Mouse (Mus musculus) limb, embryonic 14.5 days (tissue): Measurements from ENCODE around the gene Lcn12. TPM values are rescaled to one million over a fixed set of nuclear protein-coding genes. Genes with fewer than 3 reads are reported as not detected.

Experiments
- ATAC-seq: fragments of 200-750 bp; cut with Nextera tagmentation; 2 replicates; pipeline ENCODE4 v1.8.0; 2017; ENCODE audit warnings: low read depth, moderate number of reproducible peaks, moderate TSS enrichment; ENCODE audit not compliant: low FRiP score
- DNase-seq: peaks from one replicate; pipeline ENCODE4 v3.0.0-alpha.2; 2015; ENCODE audit warnings: low spot score
- H3K27ac ChIP-seq: fragments of 300-500 bp; sonication (generic); replicated peaks from 2 replicates; pipeline ENCODE4 v1.5.1; 2014; ENCODE audit warnings: low read depth, mild to moderate bottlenecking, low read length, moderate library complexity, mixed read lengths
- H3K27me3 ChIP-seq: fragments of 300-500 bp; sonication (generic); 2 replicates; pipeline ENCODE4 v1.6.1; 2014; ENCODE audit warnings: low read length, mixed read lengths; ENCODE audit not compliant: control insufficient read depth, insufficient read depth
- H3K36me3 ChIP-seq: fragments of 300-500 bp; sonication (generic); 2 replicates; pipeline ENCODE4 v1.6.1; 2014; ENCODE audit warnings: mild to moderate bottlenecking, low read length, moderate library complexity, mixed read lengths; ENCODE audit not compliant: control insufficient read depth, insufficient read depth
- H3K4me1 ChIP-seq: fragments of 300-500 bp; sonication (generic); 2 replicates; pipeline ENCODE4 v1.6.1; 2014; ENCODE audit warnings: antibody characterized with exemption, low read length, mixed read lengths; ENCODE audit not compliant: control insufficient read depth, insufficient read depth
- H3K4me2 ChIP-seq: fragments of 300-500 bp; sonication (generic); replicated peaks from 2 replicates; pipeline ENCODE4 v1.6.1; 2014; ENCODE audit warnings: low read depth, mild to moderate bottlenecking, low read length, moderate library complexity; ENCODE audit not compliant: severe bottlenecking
- H3K4me3 ChIP-seq: fragments of 300-500 bp; sonication (generic); replicated peaks from 2 replicates; pipeline ENCODE4 v1.5.1; 2014; ENCODE audit warnings: low read length
- H3K9ac ChIP-seq: fragments of 300-500 bp; sonication (generic); 2 replicates; pipeline ENCODE4 v1.6.1; 2014; ENCODE audit warnings: mild to moderate bottlenecking, low read depth, low read length, moderate library complexity; ENCODE audit not compliant: severe bottlenecking
- H3K9me3 ChIP-seq: fragments of 300-500 bp; sonication (generic); 2 replicates; pipeline ENCODE4 v1.6.1; 2016; ENCODE audit warnings: low read length; ENCODE audit not compliant: control insufficient read depth
- POLR2A ChIP-seq: fragments of 200-500 bp; IDR thresholded peaks from 2 replicates; pipeline ENCODE4 v1.8.0; 2012; ENCODE audit warnings: inconsistent platforms, mild to moderate bottlenecking, moderate library complexity, borderline replicate concordance; ENCODE audit not compliant: insufficient read depth, insufficient read length; ENCODE audit errors: extremely low read depth
- WGBS: fragments of 180-500 bp; shearing (Covaris S2); extraction: QIAGEN DNeasy Blood & Tissue Kit; methylation state at CpG from one replicate; pipeline ENCODE4 v1.1.7; 2014; 5-methylcytosine and 5-hydroxymethylcytosine counted together
- polyA plus RNA-seq, 2 experiments: library from polyadenylated mRNA; depleted of rRNA in 1 of 2; stranded (reverse) in 1 of 2; unstranded in 1 of 2; fragments of >200 nt; fragmentation: Nextera tagmentation in 1 of 2; extraction: Ambion mirVana in 1 of 2; gene quantifications; 2 replicates each; pipeline versions ENCODE4 v1.2.1 to v1.2.3; 2012 to 2014

The Lcn12 gene
- polyA plus RNA-seq, 2 experiments: not detected

DNA sequence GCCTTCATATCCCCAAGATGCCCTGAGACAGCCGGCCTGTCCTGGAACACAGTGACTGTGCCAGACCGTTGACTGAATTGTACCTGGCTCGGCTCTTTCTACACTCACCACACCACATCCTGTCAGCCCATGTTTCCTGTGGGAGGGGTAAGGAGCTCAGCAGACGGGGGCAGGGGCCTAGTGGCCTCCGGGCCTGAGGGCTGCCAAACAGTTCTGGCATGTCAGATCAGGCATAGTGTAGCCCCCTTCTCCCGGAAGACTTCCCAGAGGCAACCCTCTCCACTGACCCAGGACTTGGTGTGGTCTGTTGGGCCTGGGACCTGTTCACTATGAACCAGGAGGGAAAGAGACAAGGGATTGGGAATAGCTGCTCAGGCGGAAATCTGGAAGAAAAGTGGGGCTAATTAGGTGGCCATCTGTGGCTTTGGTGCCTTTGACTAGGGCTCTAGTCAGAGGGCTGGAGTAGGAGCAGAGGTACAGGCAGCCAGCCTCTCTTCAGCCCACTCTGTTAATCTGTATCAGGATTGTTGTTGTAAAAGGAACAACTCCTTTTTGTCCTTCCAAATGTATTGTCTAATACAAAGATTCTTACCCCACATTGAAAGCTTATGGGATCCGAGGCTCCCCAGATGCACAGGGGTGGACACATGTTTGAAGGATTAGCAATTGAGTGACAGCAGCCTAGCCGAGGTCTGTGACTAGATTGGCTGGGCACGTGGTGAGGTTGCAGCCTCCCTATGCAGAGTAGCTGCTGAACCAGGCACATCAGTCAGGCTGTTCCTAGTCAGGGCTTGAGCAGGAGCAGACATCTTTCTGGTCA is 27.7 kb downstream of the Lcn12 start:
- WGBS: 41% methylated on average over 10 of the region's 10 CpGs
- H3K27ac ChIP-seq: no peak overlapping the region

GRCm38 (mm10) chr2:25465256-25465655 is 28.5 kb downstream of the Lcn12 start:
- TF ChIP-seq POLR2A: no peak
- WGBS: 90% methylated on average over 2 of the region's 2 CpGs
- Histone ChIP-seq H3K4me3 (no peak overlapping the region), H3K36me3 (no peaks in the 10 kb centered on the region), H3K27me3 (no peaks in the 10 kb centered on the region), H3K9me3 (no peaks in the 10 kb centered on the region), H3K4me1 (peaks cover 12% of the 10 kb centered on the region; the same call in 1 of the 2 replicates), H3K9ac (no peak overlapping the region), H3K4me2 (no peak overlapping the region), H3K27ac (no peak overlapping the region)
- ATAC-seq (no peak), DNase-seq (no peak)

More for the DNA sequence above, 27.7 kb downstream of the Lcn12 start:
- ATAC-seq (no peak), DNase-seq (no peak)
- H3K4me1 ChIP-seq: peaks cover 12% of the 10 kb centered on the region; the same call in 1 of the 2 replicates
- H3K9ac ChIP-seq: no peak overlapping the region
- H3K4me3 ChIP-seq: no peak overlapping the region
- no peak overlapping the region for H3K4me2 ChIP-seq
- no peaks in the 10 kb centered on the region for H3K27me3 ChIP-seq
- no peaks in the 10 kb centered on the region for H3K9me3 ChIP-seq
- H3K36me3 ChIP-seq: no peaks in the 10 kb centered on the region
- TF ChIP-seq POLR2A: no peak

- Histone ChIP-seq H3K27ac (no peak overlapping the region), H3K36me3 (no peaks in the 10 kb centered on the region), H3K9ac (no peak overlapping the region), H3K9me3 (no peaks in the 10 kb centered on the region), H3K4me2 (no peak overlapping the region), H3K4me3 (no peak overlapping the region), H3K27me3 (no peaks in the 10 kb centered on the region), H3K4me1 (peaks cover 17% of the 10 kb centered on the region)
- TF ChIP-seq POLR2A: no peak
- ATAC-seq (no peak), DNase-seq (no peak)
- 89% methylated on average over 3 of the region's 3 CpGs for WGBS
These were observed 30.1 kb downstream of the Lcn12 start for GRCm38 (mm10) chr2:25463630-25464029.

GRCm38 (mm10) chr2:25461407-25461806 is 32.3 kb downstream of the Lcn12 start:
- no peak for ATAC-seq
- 23% methylated on average over 3 of the region's 3 CpGs for WGBS
- TF ChIP-seq POLR2A: no peak
- no peak for DNase-seq
- 0 out of 2 replicates have a peak, but pooled peaks cover 7% of the 10 kb centered on the region for H3K36me3 ChIP-seq
- H3K4me1 ChIP-seq: peaks cover 17% of the 10 kb centered on the region
- H3K27me3 ChIP-seq: no peaks in the 10 kb centered on the region
- peak overlapping the region; percentile 75 for H3K4me3 ChIP-seq
- H3K9ac ChIP-seq: peak overlapping the region; percentile 73
- no peaks in the 10 kb centered on the region for H3K9me3 ChIP-seq
- peak overlapping the region; percentile 79 for H3K27ac ChIP-seq
- peak overlapping the region; percentile 86 for H3K4me2 ChIP-seq

DNA sequence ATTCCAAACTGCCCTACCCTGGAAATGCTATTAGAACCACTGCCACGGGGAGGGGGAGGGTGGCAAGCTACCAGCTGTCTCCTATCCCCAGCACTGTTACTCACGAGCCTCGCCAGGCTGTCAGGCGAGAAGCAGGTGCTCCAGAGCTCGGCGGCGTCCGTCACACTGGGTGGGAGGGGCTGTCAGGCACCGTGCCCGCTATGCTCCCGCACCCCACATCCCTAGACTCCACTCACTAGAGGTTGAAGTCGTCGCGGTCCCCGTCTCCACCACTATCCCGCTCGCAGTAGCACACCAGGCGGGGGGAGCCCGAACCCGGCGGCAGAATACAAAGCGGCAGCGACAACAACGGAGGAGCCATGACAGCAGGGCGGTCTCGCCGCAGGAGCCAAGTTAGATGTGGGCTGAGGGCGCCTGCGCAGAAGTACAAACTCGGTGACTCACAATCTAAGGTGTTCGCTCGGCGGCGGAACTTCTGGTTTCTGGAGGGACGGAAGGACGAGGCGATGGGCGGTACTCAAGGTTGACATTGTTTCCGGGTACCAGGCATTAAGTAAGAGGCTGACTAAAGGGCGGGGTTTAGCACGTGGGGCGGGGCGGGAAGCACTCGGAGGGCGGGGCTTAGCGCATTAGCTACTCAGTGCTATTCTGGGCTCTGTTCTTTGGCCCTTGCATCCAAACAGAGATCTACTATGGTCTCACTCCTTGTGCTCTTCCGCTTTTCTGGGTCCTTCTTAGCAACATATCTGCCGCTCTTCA is 33.0 kb downstream of the Lcn12 start, which contains the start of gene Paxx:
TSS of gene Paxx (minus strand) at position 544 of the 759 bp plus-strand sequence.
- peak within 1 kb of the TSS; percentile 79 for H3K27ac ChIP-seq
- WGBS: under 1% methylated on average over 48 of the region's 48 CpGs
- ATAC-seq (peak; percentile 94), DNase-seq (peak; percentile 97)
- peak within 1 kb of the TSS; percentile 86 for H3K4me2 ChIP-seq
- H3K9me3 ChIP-seq: no peaks in the 10 kb centered on the region
- no peak for TF ChIP-seq POLR2A
- H3K4me3 ChIP-seq: peak within 1 kb of the TSS; percentile 75
- no peaks in the 10 kb centered on the region for H3K27me3 ChIP-seq
- peak within 1 kb of the TSS; percentile 73 for H3K9ac ChIP-seq
- peaks cover 15% of the 10 kb centered on the region for H3K4me1 ChIP-seq
- H3K36me3 ChIP-seq: 0 out of 2 replicates have a peak, but pooled peaks cover 7% of the 10 kb centered on the region
